Comparison of ENCODE assay signal across 8 mouse cellular contexts in the genomic region with DNA sequence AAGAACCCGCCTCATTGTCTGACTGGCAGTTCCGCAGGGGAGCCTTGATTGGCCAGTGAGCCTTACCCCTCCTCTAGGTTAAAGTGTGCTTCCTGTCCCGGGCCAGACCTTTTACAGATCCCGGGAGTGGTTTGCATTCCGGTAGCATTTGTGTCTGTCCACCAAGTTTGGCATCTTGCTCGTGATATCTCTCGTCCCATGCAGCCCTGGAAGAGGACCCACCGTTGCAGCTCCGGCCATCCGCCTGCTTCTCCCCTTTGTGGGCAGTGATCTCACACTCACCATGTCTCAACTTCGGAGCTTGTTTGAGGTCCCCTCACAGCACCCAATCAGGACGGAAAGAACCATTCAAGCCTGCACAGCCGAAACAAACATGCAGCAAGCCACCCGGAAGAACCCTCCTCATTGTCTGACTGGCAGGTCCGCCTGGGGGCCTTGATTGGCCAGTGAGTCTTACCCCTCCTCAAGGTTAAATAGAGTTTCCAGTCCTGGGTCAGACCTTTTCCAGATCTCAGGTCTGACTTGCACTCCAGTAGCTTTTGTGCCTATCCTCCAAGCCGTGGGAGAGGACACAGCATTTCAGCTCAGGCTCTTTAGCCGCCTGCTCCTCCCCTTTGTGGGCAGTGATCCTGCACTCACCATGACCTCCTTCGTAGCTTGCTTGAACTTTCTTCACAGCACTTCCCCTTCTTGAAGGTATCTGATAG. TPM values are rescaled to one million over a fixed set of nuclear protein-coding genes. Genes with fewer than 3 reads are reported as not detected.
DNase-seq lines count a peak whose midpoint lies in the region; ATAC-seq and TF ChIP-seq lines count a peak whose summit lies in the region.

A gene (minus strand): TSS at position 380 of the 707 bp plus-strand sequence.

- peaks cover 4% of the 10 kb centered on the region for H3K4me1 ChIP-seq in bone marrow macrophage, adult 2 months (ENCODE audit: control insufficient read depth, insufficient read depth, low read length)
- H3K4me1 ChIP-seq in embryonic fibroblast, embryonic 13.5 days (ENCODE audit: control insufficient read depth, insufficient read depth, low read length): peaks cover 3% of the 10 kb centered on the region; the same call in 1 of the 2 replicates
- H3K4me1 ChIP-seq in kidney, embryonic 14.5 days (ENCODE audit: control insufficient read depth, insufficient read depth, low read length): peaks cover 3% of the 10 kb centered on the region; the same call in 1 of the 2 replicates
- peaks cover 6% of the 10 kb centered on the region; the same call in 1 of the 2 replicates for H3K4me1 ChIP-seq in limb, embryonic 15.5 days

- H3K4me2 ChIP-seq in kidney, embryonic 14.5 days (replicated peaks; ENCODE audit: low read depth, low read length): peak within 1 kb of the TSS; percentile 64
- peak within 1 kb of the TSS; percentile 55 for H3K4me2 ChIP-seq in limb, embryonic 15.5 days

- peak; percentile 99 for ATAC-seq in kidney, embryonic 14.5 days (ENCODE audit: low FRiP score, low TSS enrichment)
- peak; percentile 95 for ATAC-seq in limb, embryonic 15.5 days (ENCODE audit: insufficient number of reproducible peaks, low FRiP score, low TSS enrichment, low read depth)

- WGBS in kidney, embryonic 14.5 days: 1% methylated on average over 18 of the region's 18 CpGs
- under 1% methylated on average over 18 of the region's 18 CpGs for WGBS in limb, embryonic 15.5 days

- H3K9ac ChIP-seq in kidney, embryonic 14.5 days (ENCODE audit: low read depth, low read length): peak within 1 kb of the TSS; percentile 63
- peak within 1 kb of the TSS; percentile 41 for H3K9ac ChIP-seq in limb, embryonic 15.5 days

- TF ChIP-seq CTCF in bone marrow macrophage, adult 2 months (IDR thresholded peaks at IDR 0.05; ENCODE audit: low read depth, low read length): no peak
- no peak for TF ChIP-seq CTCF in embryonic fibroblast, embryonic 13.5 days (IDR thresholded peaks at IDR 0.05; ENCODE audit: borderline replicate concordance, insufficient read depth, low read length)

- no peaks in the 10 kb centered on the region for H3K27me3 ChIP-seq in kidney, embryonic 14.5 days (ENCODE audit: control insufficient read depth, insufficient read depth, low read length)
- no peaks in the 10 kb centered on the region for H3K27me3 ChIP-seq in limb, embryonic 15.5 days

- H3K27ac ChIP-seq in bone marrow macrophage, adult 2 months (ENCODE audit: insufficient read depth, low read depth, low read length): peak within 1 kb of the TSS; percentile 84
- peak within 1 kb of the TSS; percentile 86 for H3K27ac ChIP-seq in embryonic fibroblast, embryonic 13.5 days (ENCODE audit: insufficient read depth, low read length)
- peak within 1 kb of the TSS; percentile 90 for H3K27ac ChIP-seq in kidney, embryonic 14.5 days (ENCODE audit: low read depth, low read length)
- peak within 1 kb of the TSS; percentile 96 for H3K27ac ChIP-seq in limb, embryonic 15.5 days

- H3K4me3 ChIP-seq in bone marrow macrophage, adult 2 months (ENCODE audit: insufficient read depth, low read length): peak within 1 kb of the TSS; percentile 82
- peak within 1 kb of the TSS; percentile 75 for H3K4me3 ChIP-seq in embryonic fibroblast, embryonic 13.5 days (ENCODE audit: insufficient read depth, low read length)
- H3K4me3 ChIP-seq in kidney, embryonic 14.5 days (ENCODE audit: low read length): peak within 1 kb of the TSS; percentile 64
- peak within 1 kb of the TSS; percentile 65 for H3K4me3 ChIP-seq in limb, embryonic 15.5 days

- TF ChIP-seq POLR2A in bone marrow macrophage, adult 2 months (IDR thresholded peaks at IDR 0.05; ENCODE audit: borderline replicate concordance, low read depth, low read length): 0 out of 2 replicates have a peak, but pooled peaks have one; percentile 4
- TF ChIP-seq POLR2A in embryonic fibroblast, embryonic 13.5 days (IDR thresholded peaks at IDR 0.05; ENCODE audit: low read depth, low read length): peak; percentile 78

- DNase-seq in A20 (ENCODE audit: low read depth, low spot score): peak; percentile 94
- DNase-seq in heart, adult 9 months (ENCODE audit: low spot score in 2 of 2): peak; percentile 94 to 96
- peak; percentile 45 to 66 for DNase-seq in monocyte, adult 2 months (ENCODE audit: low read depth in 1 of 2, low spot score in 2 of 2)
- peak; percentile 86 to 88 for DNase-seq in spleen, postnatal 36 days (ENCODE audit: low spot score in 2 of 2)

- no peaks in the 10 kb centered on the region for H3K36me3 ChIP-seq in kidney, embryonic 14.5 days (ENCODE audit: control insufficient read depth, insufficient read depth, low read length)
- H3K36me3 ChIP-seq in limb, embryonic 15.5 days: no peaks in the 10 kb centered on the region

- H3K9me3 ChIP-seq in kidney, embryonic 14.5 days (ENCODE audit: control insufficient read depth, low read length): no peaks in the 10 kb centered on the region
- no peaks in the 10 kb centered on the region for H3K9me3 ChIP-seq in limb, embryonic 15.5 days

RNA-seq across cellular contexts. Expression of the gene that starts here (rescaled TPM):
- polyA plus RNA-seq in bone marrow macrophage, adult 2 months (2012; ENCODE audit: insufficient read depth, insufficient read length, missing spikeins): 12.2 and 12.4 TPM in 2 replicates
- 16.7 and 23.5 TPM in 2 replicates for polyA plus RNA-seq in embryonic fibroblast, embryonic 13.5 days (2011; ENCODE audit: insufficient read length, low read depth, missing spikeins)
- polyA plus RNA-seq in kidney, embryonic 14.5 days (2014; fragmentation: Nextera tagmentation; extraction: Ambion mirVana): 25.0 and 30.5 TPM in 2 replicates
- 22.0 and 27.3 TPM in 2 replicates for polyA plus RNA-seq in limb, embryonic 15.5 days (2015; fragmentation: Nextera tagmentation; extraction: Ambion mirVana)

Comparison
In these comparisons a context has a peak if more than half of its experiments do, and no peak if none do; other contexts are left out.
1. Peak in every context shown above with its lines: DNase-seq, ATAC-seq, H3K4me3 ChIP-seq and H3K27ac ChIP-seq.